Mouse (Mus musculus) E14TG2a.4 (cell line): ENCODE measurements at regions not wholly inside any gene's neighbourhood (a gene's known extent, or its start where the extent isn't known, plus 50 kb on each side); places are given as distances from the start of the nearest gene placed in this dataset.

Experiments used
- CTCF ChIP-seq: conservative IDR thresholded peaks from 2 replicates; pipeline ENCODE4 v1.5.1; 2014; ENCODE audit warnings: low read length
- POU5F1 ChIP-seq: IDR thresholded peaks from 2 replicates; pipeline ENCODE4 v1.6.1; 2014; ENCODE audit warnings: low read length, borderline replicate concordance

- TF ChIP-seq CTCF (no peak), POU5F1 (no peak)
Measured at GRCm38 (mm10) chr17:50412446-50412845, 96.8 kb upstream of the Plcl2 start.
